Mouse (Mus musculus) activated CD4-positive, CD25-positive, alpha-beta regulatory T cell, adult 4 months (primary cell): ENCODE data around the gene Ttc34. TPM values are rescaled to one million over a fixed set of nuclear protein-coding genes. Genes with fewer than 3 reads are reported as not detected.
A peak's percentile ranks its signal among the peaks of the same experiment; 100 is the strongest.

Experiments used
- ATAC-seq: one replicate; pipeline ENCODE4 v1.8.0; 2017
- polyA plus RNA-seq, 2 experiments: library from polyadenylated mRNA; unstranded; fragments of 100-300 nt; shearing (Covaris generic); gene quantifications; one replicate each; pipeline ENCODE4 v1.2.1; 2017

Ttc34 gene
- polyA plus RNA-seq, 2 experiments from 2014 or later: not detected

DNA sequence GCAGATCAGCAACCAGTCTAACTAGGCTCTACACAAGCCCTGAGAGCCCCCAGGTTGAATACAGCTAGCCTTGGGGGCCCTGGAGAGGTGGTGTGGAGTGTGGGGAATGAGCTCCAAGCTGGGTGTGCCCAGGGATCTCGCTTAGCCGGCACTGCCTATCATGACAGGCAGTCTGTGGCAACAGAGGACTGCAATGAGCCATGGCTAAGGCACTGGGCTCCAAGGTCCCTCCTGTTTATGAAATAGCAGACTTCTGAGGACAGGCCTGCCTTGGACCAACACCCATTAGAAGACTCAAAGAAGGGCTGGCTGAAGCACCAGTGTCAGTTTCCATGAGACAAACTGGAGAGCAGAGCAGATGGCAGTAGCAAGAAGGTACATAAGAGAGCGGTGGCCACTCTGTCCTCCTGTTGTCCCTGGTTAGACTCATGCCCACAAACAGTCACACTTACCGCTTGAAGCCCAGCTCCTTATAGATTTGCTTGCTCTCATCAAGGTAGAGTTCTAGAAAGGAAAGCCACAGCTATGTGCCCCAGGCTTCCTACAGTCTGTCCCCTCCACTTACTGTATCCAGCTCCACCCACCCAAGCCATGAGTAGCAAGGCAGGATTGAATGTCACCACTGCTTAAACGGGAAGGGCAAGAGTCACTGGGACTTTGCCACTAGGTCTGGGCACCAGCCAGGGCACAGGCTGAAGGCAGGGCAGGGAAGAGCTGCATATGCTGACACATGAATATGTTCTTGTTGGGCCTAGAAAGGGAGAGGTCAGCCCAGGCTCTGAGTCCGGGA, 60.6 kb downstream of the Ttc34 start:
- ATAC-seq: no peak

- ATAC-seq: peak; percentile 84
Measured at GRCm38 (mm10) chr4:154898506-154899446, 61.5 kb downstream of the Ttc34 start, which contains the start of gene Fam213b. Fam213b (minus strand) TSS chr4:154899135.

DNA sequence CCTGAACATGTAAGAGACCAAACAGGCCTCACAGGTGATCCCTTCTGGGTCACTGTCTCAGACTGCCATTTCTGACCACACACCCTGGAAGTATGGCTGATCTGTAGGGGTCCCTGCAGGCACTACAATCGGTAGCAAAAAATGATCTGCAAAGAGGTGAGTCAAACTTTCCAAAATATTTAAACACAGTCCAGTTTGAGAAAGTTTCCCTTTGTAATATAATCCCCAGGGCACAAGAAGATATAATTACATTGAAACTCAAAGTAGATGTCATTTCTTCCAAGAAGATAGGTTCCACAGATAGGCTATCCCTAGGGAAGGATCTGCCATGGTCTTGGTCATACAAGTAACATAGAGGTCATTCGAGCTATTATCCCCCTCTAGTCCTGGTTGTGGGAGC, 65.1 kb downstream of the Ttc34 start:
- no peak for ATAC-seq

DNA sequence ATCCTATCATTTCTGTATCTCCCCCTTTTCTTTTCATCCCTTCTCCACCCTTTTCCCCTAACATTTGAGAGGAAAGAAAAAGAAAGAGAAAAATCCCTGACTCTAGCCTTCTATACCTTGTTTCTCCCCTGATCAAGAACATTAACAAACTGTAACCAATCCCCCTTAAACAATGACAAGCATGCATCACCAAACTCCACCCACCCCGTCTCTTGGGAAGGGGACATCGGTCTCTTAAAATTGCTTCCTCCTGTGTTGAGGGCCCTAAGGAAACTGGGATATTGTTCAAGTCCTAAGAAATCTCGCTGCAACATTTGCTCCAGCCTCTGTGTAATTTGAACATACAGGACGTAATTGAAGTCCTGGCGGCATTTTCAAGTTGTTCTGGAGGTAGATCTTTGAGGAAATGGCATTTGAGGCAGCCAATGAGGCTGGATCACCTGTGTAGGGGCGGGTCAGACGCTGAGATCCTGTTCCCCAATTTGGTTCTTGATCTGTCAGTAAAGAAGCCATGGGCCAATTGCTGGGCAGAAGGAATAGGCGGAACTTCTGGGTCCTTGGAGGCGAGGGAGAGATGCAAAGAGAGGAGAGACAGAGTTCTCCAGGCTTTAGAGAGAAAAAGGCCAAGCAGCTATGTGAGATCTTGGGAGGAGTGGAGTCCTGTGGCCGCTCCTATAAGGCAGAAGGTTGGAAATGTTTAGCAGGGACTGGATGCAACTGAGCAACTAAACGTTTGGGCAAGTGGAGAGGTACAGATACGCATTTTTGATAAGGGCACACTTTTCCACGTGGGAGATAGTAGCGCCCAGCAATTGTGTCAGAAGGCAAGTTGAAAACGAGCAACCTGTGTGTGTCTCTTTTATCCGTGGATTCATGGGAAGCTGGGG, 67.2 kb downstream of the Ttc34 start:
- peak; percentile 98 for ATAC-seq

DNA sequence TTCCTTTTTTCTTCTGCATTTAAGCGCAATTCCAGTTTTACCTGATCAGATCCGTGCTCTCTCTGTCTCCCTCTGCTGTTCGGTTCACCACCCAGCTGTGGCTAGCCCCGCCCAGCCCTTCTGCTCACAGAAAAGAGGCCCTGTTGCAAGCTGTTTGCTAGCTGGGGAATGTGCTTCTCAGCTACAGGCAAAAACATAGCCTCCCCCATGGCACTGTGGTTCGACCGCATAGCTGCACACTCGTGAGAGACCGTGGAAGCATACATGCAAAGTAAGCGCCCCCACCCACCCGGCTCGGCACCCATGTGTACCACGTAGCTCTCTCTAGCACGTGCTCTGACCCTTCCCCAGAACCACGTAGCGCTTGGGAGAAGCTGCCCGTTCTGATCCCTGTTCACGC, 70.6 kb downstream of the Ttc34 start:
- peak; percentile 40 for ATAC-seq

- no peak for ATAC-seq
Measured at GRCm38 (mm10) chr4:154908490-154908889, 71.2 kb downstream of the Ttc34 start.

DNA sequence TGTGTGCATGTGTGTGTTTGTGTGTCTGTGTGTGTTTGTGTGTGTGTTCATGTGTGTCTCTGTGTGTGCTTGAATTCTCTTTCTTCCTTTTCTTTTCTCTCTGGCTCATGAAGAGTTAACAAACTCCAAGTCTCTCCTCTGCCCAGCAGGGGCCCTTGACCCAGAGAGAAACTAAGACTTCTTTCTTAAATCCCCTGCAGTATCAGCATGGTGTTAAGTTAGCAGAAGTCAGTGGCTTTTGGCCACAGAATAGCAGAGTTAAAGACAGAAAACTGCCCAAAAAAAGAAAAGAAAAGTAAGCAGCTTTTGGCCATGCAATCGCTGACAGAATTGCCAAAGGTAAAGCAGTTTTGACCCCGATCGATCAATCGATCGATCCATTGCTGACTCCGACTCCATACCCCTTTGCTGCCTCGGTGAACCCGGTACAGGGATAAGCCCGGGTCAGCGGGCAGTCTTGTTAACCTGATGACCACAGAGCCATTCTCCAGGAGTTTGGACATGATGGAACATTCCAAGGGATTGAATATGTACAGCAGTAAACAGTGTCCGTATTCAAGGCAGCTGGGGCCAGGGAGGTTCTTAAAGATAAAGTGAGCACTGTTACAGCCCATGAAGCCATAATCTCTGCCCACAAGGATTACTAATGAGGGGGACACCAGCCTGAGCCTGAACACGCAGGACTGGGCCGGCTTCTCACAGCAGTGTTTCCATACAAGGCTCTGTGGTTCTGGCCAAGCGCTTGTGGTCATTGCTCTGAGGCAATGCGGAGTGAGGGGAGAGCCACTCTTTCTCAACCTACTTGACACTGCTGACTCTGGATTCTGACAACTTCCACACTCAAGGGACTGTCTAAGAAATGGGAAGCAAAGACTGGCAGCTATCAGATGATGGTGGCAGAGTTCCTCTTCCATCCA, 73.6 kb downstream of the Ttc34 start:
- ATAC-seq: no peak

GRCm38 (mm10) chr4:154911644-154912043, 74.4 kb downstream of the Ttc34 start:
- ATAC-seq: no peak

GRCm38 (mm10) chr4:154913845-154914244, 76.6 kb downstream of the Ttc34 start:
- ATAC-seq: no peak

DNA sequence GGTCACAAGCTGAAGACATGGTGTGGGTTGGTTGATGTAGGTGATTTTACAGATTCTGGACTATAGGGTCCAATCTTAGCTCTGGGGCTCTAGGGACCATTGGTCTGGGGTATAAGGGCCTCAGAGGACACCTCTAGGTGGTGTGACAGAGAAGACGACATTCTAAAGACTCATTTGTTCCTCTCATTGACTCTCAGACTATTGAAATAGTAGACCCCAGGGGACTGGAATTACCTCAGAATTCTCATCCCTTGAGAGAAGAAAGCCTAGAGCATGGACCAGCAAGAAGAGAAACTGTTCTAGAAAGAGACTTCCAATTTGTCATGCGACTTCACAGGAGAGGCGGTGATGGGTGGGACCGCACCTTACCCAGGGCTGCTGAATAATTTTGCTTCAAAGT, 77.0 kb downstream of the Ttc34 start:
- ATAC-seq: no peak

DNA sequence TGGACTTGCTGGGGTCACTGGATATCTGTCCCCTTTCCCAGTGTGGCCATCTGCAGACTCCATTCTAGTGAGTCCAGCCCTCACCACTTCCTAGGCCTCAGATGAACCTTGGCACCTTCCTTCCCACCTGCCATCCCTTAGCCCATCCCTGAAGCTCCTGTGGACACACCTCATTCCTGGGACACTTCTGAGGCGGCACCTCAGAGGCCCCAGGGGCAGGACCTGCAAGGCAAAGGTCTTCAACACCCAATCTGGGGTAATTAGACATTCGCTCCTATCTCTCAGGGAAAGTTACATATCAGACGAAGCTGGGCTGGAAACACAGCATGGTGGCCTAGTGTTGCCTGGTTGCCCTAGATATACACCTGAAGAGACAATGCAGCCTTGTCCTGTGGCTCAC, 77.4 kb downstream of the Ttc34 start:
- no peak for ATAC-seq

DNA sequence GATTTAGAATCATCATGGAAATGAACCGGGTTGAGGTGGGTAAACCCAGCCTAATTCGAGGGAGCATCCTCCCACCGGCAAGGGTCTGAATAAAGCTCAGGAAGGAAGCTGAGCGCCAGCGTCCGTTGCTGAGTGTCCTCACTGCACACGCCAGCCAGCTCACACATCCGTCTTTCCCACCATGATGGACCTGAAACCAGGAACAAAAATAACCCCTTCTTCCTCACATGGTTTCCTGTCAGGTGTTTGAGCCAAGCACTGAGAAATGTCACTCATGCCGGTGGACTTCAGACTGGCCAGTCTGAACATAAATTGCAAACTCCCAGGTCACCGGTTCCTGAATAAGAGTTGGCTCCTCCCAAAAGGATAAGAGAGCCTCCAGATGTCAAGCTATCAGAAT, 78.0 kb downstream of the Ttc34 start:
- no peak for ATAC-seq

DNA sequence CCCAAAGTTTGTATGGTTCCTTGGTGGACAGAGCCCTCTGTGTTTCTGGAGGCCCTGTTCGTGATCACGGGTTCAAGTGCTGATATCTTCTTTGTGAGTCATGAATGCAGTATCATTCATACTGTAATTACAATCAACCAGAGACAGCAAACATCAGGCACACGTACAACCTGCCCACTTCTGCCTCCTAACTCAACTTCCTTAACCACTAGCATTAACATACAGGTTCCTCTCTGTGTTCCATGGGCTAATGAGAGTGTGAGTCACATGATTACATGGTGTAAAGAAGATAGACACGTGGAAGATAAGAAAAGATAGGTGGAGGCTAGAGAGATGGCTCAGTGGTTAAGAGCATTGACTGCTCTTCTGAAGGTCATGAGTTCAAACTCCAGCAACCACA, 79.4 kb downstream of the Ttc34 start:
- ATAC-seq: no peak

Other genes with a start within 250 kb of the Ttc34 start
- 1 to 10 TPM in 1 of 2 experiments, under 1 TPM in 1; 0.41 to 4.1 TPM for gene Prdm16, start 200.6 kb upstream of the Ttc34 start, polyA plus RNA-seq
- not detected for gene Actrt2, start 169.6 kb upstream of the Ttc34 start, polyA plus RNA-seq
- gene Mmel1, start 32.1 kb downstream of the Ttc34 start, polyA plus RNA-seq: not detected
- gene Fam213b, start 61.7 kb downstream of the Ttc34 start, polyA plus RNA-seq: 1 to 10 TPM; 6.5 to 7.6 TPM
- 100 to 1,000 TPM in 1 of 2 experiments, 10 to 100 TPM in 1; 57.3 to 109 TPM for gene Tnfrsf14, start 91.1 kb downstream of the Ttc34 start, polyA plus RNA-seq
- 1 to 10 TPM; 1.0 to 1.1 TPM for gene Hes5, start 123.5 kb downstream of the Ttc34 start, polyA plus RNA-seq
- gene Pank4, start 126.7 kb downstream of the Ttc34 start, polyA plus RNA-seq: 10 to 100 TPM; 37.4 to 40.1 TPM
- gene Plch2, start 219.3 kb downstream of the Ttc34 start, polyA plus RNA-seq: not detected
- 1 to 10 TPM; 5.6 to 8.6 TPM for gene Pex10, start 229.6 kb downstream of the Ttc34 start, polyA plus RNA-seq
- 100 to 1,000 TPM; 109 to 129 TPM for gene Rer1, start 248.9 kb downstream of the Ttc34 start, polyA plus RNA-seq
- 1 to 10 TPM; 1.2 to 1.6 TPM for gene Morn1, start 249.1 kb downstream of the Ttc34 start, polyA plus RNA-seq